Mouse (Mus musculus) heart, embryonic 16.5 days (tissue): ENCODE measurements at regions not wholly inside any gene's neighbourhood (a gene's known extent, or its start where the extent isn't known, plus 50 kb on each side); places are given as distances from the start of the nearest gene placed in this dataset.

Source experiments
- ATAC-seq: fragments of 200-750 bp; cut with Nextera tagmentation; replicated peaks from 2 replicates; pipeline ENCODE4 v1.8.0; 2017; ENCODE audit warnings: moderate number of reproducible peaks; ENCODE audit not compliant: insufficient read depth, low FRiP score; ENCODE audit errors: extremely low read depth
- H3K27ac ChIP-seq: fragments of 300-500 bp; sonication (generic); 2 replicates; pipeline ENCODE4 v1.5.1; 2014; ENCODE audit warnings: mild to moderate bottlenecking, low read length, control low read depth, moderate library complexity
- H3K27me3 ChIP-seq: fragments of 300-500 bp; sonication (generic); 2 replicates; pipeline ENCODE4 v1.6.1; 2014; ENCODE audit warnings: low read length, mixed read lengths; ENCODE audit not compliant: control insufficient read depth, insufficient read depth
- H3K36me3 ChIP-seq: fragments of 300-500 bp; sonication (generic); 2 replicates; pipeline ENCODE4 v1.6.1; 2014; ENCODE audit not compliant: control insufficient read depth, insufficient read depth
- H3K4me1 ChIP-seq: fragments of 300-500 bp; sonication (generic); 2 replicates; pipeline ENCODE4 v1.6.1; 2014; ENCODE audit warnings: low read length, mixed read lengths; ENCODE audit not compliant: control insufficient read depth, insufficient read depth
- H3K4me2 ChIP-seq: fragments of 300-500 bp; sonication (generic); 2 replicates; pipeline ENCODE4 v1.6.1; 2014; ENCODE audit warnings: low read depth, mild to moderate bottlenecking, control low read depth, low read length
- H3K4me3 ChIP-seq: fragments of 300-500 bp; sonication (generic); 2 replicates; pipeline ENCODE4 v1.5.1; 2014; ENCODE audit warnings: mild to moderate bottlenecking, control low read depth, low read length
- H3K9ac ChIP-seq: fragments of 300-500 bp; sonication (generic); 2 replicates; pipeline ENCODE4 v1.6.1; 2014; ENCODE audit warnings: low read length, control low read depth
- H3K9me3 ChIP-seq: fragments of 300-500 bp; sonication (generic); replicated peaks from 2 replicates; pipeline ENCODE4 v1.6.1; 2016; ENCODE audit warnings: low read length; ENCODE audit not compliant: control insufficient read depth
- WGBS: fragments of 180-500 bp; shearing (Covaris S2); extraction: QIAGEN DNeasy Blood & Tissue Kit; methylation state at CpG from one replicate; pipeline ENCODE4 v1.1.7; 2014; 5-methylcytosine and 5-hydroxymethylcytosine counted together

GRCm38 (mm10) chr17:76849744-76850143, 1298.0 kb upstream of the Fam98a start:
- 12% methylated on average over 2 of the region's 2 CpGs for WGBS
- Histone ChIP-seq H3K9me3 (no peaks in the 10 kb centered on the region), H3K9ac (no peak overlapping the region), H3K4me1 (peaks cover 2% of the 10 kb centered on the region; the same call in 1 of the 2 replicates), H3K36me3 (no peaks in the 10 kb centered on the region), H3K4me2 (no peak overlapping the region), H3K27me3 (no peaks in the 10 kb centered on the region), H3K4me3 (no peak overlapping the region), H3K27ac (peak overlapping the region; percentile 65)
- ATAC-seq: peak; percentile 83

- Histone ChIP-seq H3K36me3 (no peaks in the 10 kb centered on the region), H3K9ac (no peak overlapping the region), H3K4me1 (peaks cover 2% of the 10 kb centered on the region; the same call in 1 of the 2 replicates), H3K27me3 (no peaks in the 10 kb centered on the region), H3K4me2 (no peak overlapping the region), H3K27ac (no peak overlapping the region), H3K9me3 (no peaks in the 10 kb centered on the region), H3K4me3 (no peak overlapping the region)
- ATAC-seq: no peak
These were observed 1296.6 kb upstream of the Fam98a start for GRCm38 (mm10) chr17:76848307-76848706.

DNA sequence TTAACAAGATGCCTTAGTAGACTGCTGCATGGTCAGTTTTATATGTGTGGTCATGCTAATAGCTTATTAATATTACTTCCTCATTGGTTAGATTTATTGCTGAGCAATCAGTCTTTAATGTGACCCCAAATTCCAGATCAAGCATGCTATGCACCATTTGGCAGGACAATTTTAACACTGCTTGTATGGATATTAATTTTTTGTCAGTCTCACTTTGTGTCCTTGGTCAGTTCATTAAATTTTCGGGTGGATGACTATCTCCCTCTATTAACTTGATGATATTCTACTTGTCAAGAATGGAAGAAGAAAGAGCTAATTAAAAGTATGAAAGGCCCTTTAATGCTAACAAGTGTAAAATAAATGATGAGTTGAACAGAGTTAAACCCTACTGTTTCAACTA, 1266.2 kb upstream of the Fam98a start:
- no peak for ATAC-seq
- Histone ChIP-seq H3K9ac (no peak overlapping the region), H3K27me3 (no peaks in the 10 kb centered on the region), H3K4me3 (no peak overlapping the region), H3K4me1 (no peaks in the 10 kb centered on the region), H3K4me2 (no peak overlapping the region), H3K27ac (no peak overlapping the region), H3K9me3 (no peaks in the 10 kb centered on the region), H3K36me3 (no peaks in the 10 kb centered on the region)
- WGBS: 67% methylated on average over 1 of the region's 1 CpGs
